ENCODE assay signal across 10 mouse cellular contexts in the genomic region with DNA sequence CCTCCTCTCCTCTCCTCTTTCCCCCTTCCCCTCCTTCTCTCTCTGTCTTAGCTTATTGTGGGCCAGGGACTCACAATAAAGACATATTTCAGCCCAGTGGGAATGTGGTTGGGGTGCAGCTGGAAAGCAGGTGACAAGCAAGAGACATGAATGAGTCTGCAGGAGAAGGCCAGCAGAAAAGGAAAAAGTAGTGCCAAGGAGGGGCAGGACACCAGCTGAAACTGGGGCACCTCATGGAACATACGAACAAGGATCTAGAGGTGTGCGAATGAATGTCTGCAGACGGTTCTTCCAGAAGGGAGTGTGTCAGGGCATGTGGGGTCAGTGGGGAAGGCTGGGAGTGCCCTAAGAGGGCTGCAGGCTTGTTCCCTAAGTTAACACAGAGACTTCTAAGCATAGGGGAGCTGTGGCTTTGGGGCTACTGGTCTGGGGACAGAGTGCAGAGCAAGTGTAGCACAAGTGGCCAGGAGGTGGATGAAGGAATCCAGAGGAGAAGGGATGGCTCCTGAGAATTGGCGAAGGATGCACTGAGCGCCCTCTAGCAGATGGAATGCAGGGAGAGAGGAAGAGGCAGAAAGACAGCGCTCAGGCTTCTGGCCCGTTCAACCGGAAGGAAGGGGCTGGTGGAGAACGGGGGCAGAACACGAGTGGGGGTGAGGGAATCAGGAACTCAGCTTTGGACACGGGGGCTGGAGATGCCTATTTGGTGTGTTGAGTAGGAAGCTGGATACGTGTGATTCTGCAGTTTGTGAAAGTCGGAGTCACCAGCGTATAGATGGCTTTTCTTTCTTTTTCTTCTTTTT. TPM values are rescaled to one million over a fixed set of nuclear protein-coding genes. Genes with fewer than 3 reads are reported as not detected.
DNase-seq lines count a peak whose midpoint lies in the region; ATAC-seq lines count a peak whose summit lies in the region.
"Had no signal": no experiment of that assay in that cellular context is flagged by ENCODE, and none has a peak within 500 bp of the region (broad histone marks: within the 10 kb centered on the region; RNA-seq: fewer than 3 reads in every experiment).

No protein-coding gene starts in this region.

- H3K27ac ChIP-seq in neural tube, embryonic 12.5 days: no peak overlapping the region
- no peak overlapping the region for H3K27ac ChIP-seq in neural tube, embryonic 15.5 days (replicated peaks)
- no peak overlapping the region for H3K27ac ChIP-seq in heart, embryonic 12.5 days (ENCODE audit: poor library complexity, severe bottlenecking)
- H3K27ac ChIP-seq in liver, embryonic 13.5 days: no peak overlapping the region
- H3K27ac ChIP-seq: embryonic facial prominence, embryonic 15.5 days; limb, embryonic 15.5 days had no signal

- WGBS in neural tube, embryonic 12.5 days: 53% methylated on average over 14 of the region's 14 CpGs
- WGBS in neural tube, embryonic 15.5 days: 42% methylated on average over 14 of the region's 14 CpGs
- 48% methylated on average over 14 of the region's 14 CpGs for WGBS in heart, embryonic 12.5 days
- whole genome bisulfite sequencing in liver, embryonic 13.5 days (ENCODE audit: insufficient replicate concordance): 38% methylated on average over 14 of the region's 14 CpGs

- H3K4me1 ChIP-seq in erythroblast, embryonic 14.5 days (ENCODE audit: control insufficient read depth): peaks cover 45% of the 10 kb centered on the region
- H3K4me1 ChIP-seq in neural tube, embryonic 12.5 days: no peaks in the 10 kb centered on the region; the same call in 1 of the 2 replicates
- no peaks in the 10 kb centered on the region for H3K4me1 ChIP-seq in neural tube, embryonic 15.5 days
- peaks cover 36% of the 10 kb centered on the region for H3K4me1 ChIP-seq in heart, embryonic 12.5 days (replicated peaks)
- H3K4me1 ChIP-seq in liver, embryonic 13.5 days (replicated peaks): peaks cover 34% of the 10 kb centered on the region
- H3K4me1 ChIP-seq: embryonic facial prominence, embryonic 15.5 days had no signal

- DNase-seq in liver, embryonic 13.5 days: no peak
- peak; percentile 67 for DNase-seq in testis, postnatal 10 days (ENCODE audit: low spot score)
- no peak for DNase-seq in c-Kit-positive CD71-positive TER-119-positive erythroid progenitor cells, embryonic 14.5 days (ENCODE audit: low spot score)

- no peak overlapping the region for H3K9ac ChIP-seq in neural tube, embryonic 12.5 days
- H3K9ac ChIP-seq in neural tube, embryonic 15.5 days (replicated peaks): no peak overlapping the region
- H3K9ac ChIP-seq in heart, embryonic 12.5 days: no peak overlapping the region
- H3K9ac ChIP-seq in liver, embryonic 13.5 days: no peak overlapping the region
- H3K9ac ChIP-seq: embryonic facial prominence, embryonic 15.5 days; limb, embryonic 15.5 days had no signal

- H3K4me2 ChIP-seq in neural tube, embryonic 12.5 days (replicated peaks): peak overlapping the region; percentile 22; the same call in 1 of the 2 replicates
- H3K4me2 ChIP-seq in neural tube, embryonic 15.5 days: no peak overlapping the region
- H3K4me2 ChIP-seq in heart, embryonic 12.5 days: peak overlapping the region; percentile 26; the same call in 1 of the 2 replicates
- peak overlapping the region; percentile 32; the same call in 1 of the 2 replicates for H3K4me2 ChIP-seq in liver, embryonic 13.5 days
- H3K4me2 ChIP-seq: embryonic facial prominence, embryonic 15.5 days; limb, embryonic 15.5 days had no signal

- H3K9me3 ChIP-seq in erythroblast, embryonic 14.5 days (ENCODE audit: control insufficient read depth, low read length): no peaks in the 10 kb centered on the region
- H3K9me3 ChIP-seq in neural tube, embryonic 12.5 days: no peaks in the 10 kb centered on the region
- no peaks in the 10 kb centered on the region for H3K9me3 ChIP-seq in neural tube, embryonic 15.5 days (replicated peaks)
- no peaks in the 10 kb centered on the region for H3K9me3 ChIP-seq in heart, embryonic 12.5 days (replicated peaks)
- H3K9me3 ChIP-seq in liver, embryonic 13.5 days (replicated peaks): no peaks in the 10 kb centered on the region
- H3K9me3 ChIP-seq: embryonic facial prominence, embryonic 15.5 days; limb, embryonic 15.5 days had no signal

- no peak; the same call in 1 of the 2 replicates for ATAC-seq in erythroblast, adult 5-6 weeks (replicated peaks; ENCODE audit: low FRiP score, poor library complexity, severe bottlenecking)
- no peak for ATAC-seq in neural tube, embryonic 12.5 days (ENCODE audit: low FRiP score, low read depth)
- ATAC-seq in neural tube, embryonic 15.5 days (ENCODE audit: low FRiP score): no peak
- no peak; the same call in 1 of the 2 replicates for ATAC-seq in heart, embryonic 12.5 days (ENCODE audit: insufficient number of reproducible peaks, low FRiP score)
- ATAC-seq in liver, embryonic 13.5 days (ENCODE audit: low read depth): no peak

- peak overlapping the region; percentile 59 for H3K4me3 ChIP-seq in erythroblast, embryonic 14.5 days (replicated peaks)
- H3K4me3 ChIP-seq in neural tube, embryonic 12.5 days: no peak overlapping the region
- H3K4me3 ChIP-seq in neural tube, embryonic 15.5 days (replicated peaks): no peak overlapping the region
- no peak overlapping the region for H3K4me3 ChIP-seq in heart, embryonic 12.5 days
- H3K4me3 ChIP-seq in liver, embryonic 13.5 days (replicated peaks): no peak overlapping the region
- H3K4me3 ChIP-seq: embryonic facial prominence, embryonic 15.5 days; limb, embryonic 15.5 days had no signal

- no peaks in the 10 kb centered on the region for H3K36me3 ChIP-seq in erythroblast, embryonic 14.5 days (ENCODE audit: control insufficient read depth)
- H3K36me3 ChIP-seq in neural tube, embryonic 12.5 days: no peaks in the 10 kb centered on the region
- H3K36me3 ChIP-seq in neural tube, embryonic 15.5 days: no peaks in the 10 kb centered on the region
- no peaks in the 10 kb centered on the region for H3K36me3 ChIP-seq in heart, embryonic 12.5 days
- no peaks in the 10 kb centered on the region for H3K36me3 ChIP-seq in liver, embryonic 13.5 days
- H3K36me3 ChIP-seq: embryonic facial prominence, embryonic 15.5 days; limb, embryonic 15.5 days had no signal

- H3K27me3 ChIP-seq in erythroblast, embryonic 14.5 days (ENCODE audit: control insufficient read depth): peaks cover 50% of the 10 kb centered on the region
- H3K27me3 ChIP-seq in neural tube, embryonic 12.5 days (replicated peaks): no peaks in the 10 kb centered on the region
- no peaks in the 10 kb centered on the region for H3K27me3 ChIP-seq in neural tube, embryonic 15.5 days (replicated peaks)
- H3K27me3 ChIP-seq in heart, embryonic 12.5 days (replicated peaks): peaks cover 15% of the 10 kb centered on the region
- peaks cover 8% of the 10 kb centered on the region for H3K27me3 ChIP-seq in liver, embryonic 13.5 days
- H3K27me3 ChIP-seq: embryonic facial prominence, embryonic 15.5 days; limb, embryonic 15.5 days had no signal

RNA-seq across cellular contexts. Expression of a gene that starts 8.8 kb away (rescaled TPM):
- not detected in 2 replicates for polyA plus RNA-seq in erythroblast, embryonic 14.5 days (2012)
- not detected in 2 replicates for total RNA-seq in erythroblast, adult 5-6 weeks (2015; ENCODE audit: low replicate concordance)
- total RNA-seq in erythroblast, adult 5-6 weeks (2017; ENCODE audit: low replicate concordance): 0.77 TPM in 1 of 2 replicates, not detected in the other
- not detected in 2 replicates for polyA plus RNA-seq in neural tube, embryonic 12.5 days (2016; fragmentation: Nextera tagmentation; extraction: Ambion mirVana)
- 0.92 and 1.1 TPM in 2 replicates for polyA plus RNA-seq in neural tube, embryonic 15.5 days (2015; fragmentation: Nextera tagmentation; extraction: Ambion mirVana)
- 0.75 TPM in 1 of 2 replicates, not detected in the other for polyA plus RNA-seq in heart, embryonic 12.5 days (2016; fragmentation: Nextera tagmentation; extraction: Ambion mirVana)
- 0.36 and 0.48 TPM in 2 replicates for polyA plus RNA-seq in liver, embryonic 13.5 days (2015; fragmentation: Nextera tagmentation; extraction: Ambion mirVana)
- polyA plus RNA-seq: embryonic facial prominence, embryonic 15.5 days; limb, embryonic 15.5 days had no signal

RNA-seq across cellular contexts. Expression of a gene that starts 29.7 kb away (rescaled TPM):
- polyA plus RNA-seq in erythroblast, embryonic 14.5 days (2012): 0.01 TPM in 1 of 2 replicates, not detected in the other
- 0.63 TPM in 1 of 2 replicates, not detected in the other for total RNA-seq in erythroblast, adult 5-6 weeks (2015; ENCODE audit: low replicate concordance)
- total RNA-seq in erythroblast, adult 5-6 weeks (2017; ENCODE audit: low replicate concordance): 0.77 and 2.4 TPM in 2 replicates
- 7.5 and 9.4 TPM in 2 replicates for polyA plus RNA-seq in neural tube, embryonic 12.5 days (2016; fragmentation: Nextera tagmentation; extraction: Ambion mirVana)
- polyA plus RNA-seq in neural tube, embryonic 15.5 days (2015; fragmentation: Nextera tagmentation; extraction: Ambion mirVana): 56.7 and 57.0 TPM in 2 replicates
- polyA plus RNA-seq in heart, embryonic 12.5 days (2016; fragmentation: Nextera tagmentation; extraction: Ambion mirVana): 13.1 and 15.2 TPM in 2 replicates
- 0.39 and 0.40 TPM in 2 replicates for polyA plus RNA-seq in liver, embryonic 13.5 days (2015; fragmentation: Nextera tagmentation; extraction: Ambion mirVana)

RNA-seq across cellular contexts. Expression of a gene that starts 36.6 kb away (rescaled TPM):
- 6.4 and 9.5 TPM in 2 replicates for polyA plus RNA-seq in erythroblast, embryonic 14.5 days (2012)
- 4.4 and 10.7 TPM in 2 replicates for total RNA-seq in erythroblast, adult 5-6 weeks (2015; ENCODE audit: low replicate concordance)
- 27.3 and 54.5 TPM in 2 replicates for total RNA-seq in erythroblast, adult 5-6 weeks (2017; ENCODE audit: low replicate concordance)
- polyA plus RNA-seq in neural tube, embryonic 12.5 days (2016; fragmentation: Nextera tagmentation; extraction: Ambion mirVana): 52.3 and 57.6 TPM in 2 replicates
- 61.4 and 66.6 TPM in 2 replicates for polyA plus RNA-seq in neural tube, embryonic 15.5 days (2015; fragmentation: Nextera tagmentation; extraction: Ambion mirVana)
- 118 and 121 TPM in 2 replicates for polyA plus RNA-seq in heart, embryonic 12.5 days (2016; fragmentation: Nextera tagmentation; extraction: Ambion mirVana)
- 51.4 and 51.5 TPM in 2 replicates for polyA plus RNA-seq in liver, embryonic 13.5 days (2015; fragmentation: Nextera tagmentation; extraction: Ambion mirVana)

RNA-seq across cellular contexts. Expression of a gene that starts 36.7 kb away (rescaled TPM):
- 37.6 and 98.2 TPM in 2 replicates for polyA plus RNA-seq in erythroblast, embryonic 14.5 days (2012)
- 16.7 and 30.3 TPM in 2 replicates for total RNA-seq in erythroblast, adult 5-6 weeks (2015; ENCODE audit: low replicate concordance)
- 27.0 and 27.2 TPM in 2 replicates for total RNA-seq in erythroblast, adult 5-6 weeks (2017; ENCODE audit: low replicate concordance)
- 190 and 193 TPM in 2 replicates for polyA plus RNA-seq in neural tube, embryonic 12.5 days (2016; fragmentation: Nextera tagmentation; extraction: Ambion mirVana)
- polyA plus RNA-seq in neural tube, embryonic 15.5 days (2015; fragmentation: Nextera tagmentation; extraction: Ambion mirVana): 177 and 195 TPM in 2 replicates
- 102 and 109 TPM in 2 replicates for polyA plus RNA-seq in heart, embryonic 12.5 days (2016; fragmentation: Nextera tagmentation; extraction: Ambion mirVana)
- 66.7 and 68.0 TPM in 2 replicates for polyA plus RNA-seq in liver, embryonic 13.5 days (2015; fragmentation: Nextera tagmentation; extraction: Ambion mirVana)

RNA-seq across cellular contexts. Expression of a gene that starts 55.8 kb away (rescaled TPM):
- polyA plus RNA-seq in erythroblast, embryonic 14.5 days (2012): 3.5 and 4.1 TPM in 2 replicates
- total RNA-seq in erythroblast, adult 5-6 weeks (2015; ENCODE audit: low replicate concordance): 29.8 and 37.4 TPM in 2 replicates
- 26.9 and 36.0 TPM in 2 replicates for total RNA-seq in erythroblast, adult 5-6 weeks (2017; ENCODE audit: low replicate concordance)
- 130 and 143 TPM in 2 replicates for polyA plus RNA-seq in neural tube, embryonic 12.5 days (2016; fragmentation: Nextera tagmentation; extraction: Ambion mirVana)
- polyA plus RNA-seq in neural tube, embryonic 15.5 days (2015; fragmentation: Nextera tagmentation; extraction: Ambion mirVana): 117 and 122 TPM in 2 replicates
- polyA plus RNA-seq in heart, embryonic 12.5 days (2016; fragmentation: Nextera tagmentation; extraction: Ambion mirVana): 122 and 126 TPM in 2 replicates
- polyA plus RNA-seq in liver, embryonic 13.5 days (2015; fragmentation: Nextera tagmentation; extraction: Ambion mirVana): 94.5 and 95.3 TPM in 2 replicates
